In genomic region chr2:45169429-45170070, GRCm38 (mm10) we compare ENCODE assay signal across 13 mouse cellular contexts. TPM values are rescaled to one million over a fixed set of nuclear protein-coding genes. Genes with fewer than 3 reads are reported as not detected.
DNase-seq lines count a peak whose midpoint lies in the region; ATAC-seq and TF ChIP-seq lines count a peak whose summit lies in the region.
"Had no signal": no experiment of that assay in that cellular context is flagged by ENCODE, and none has a peak within 500 bp of the region (broad histone marks: within the 10 kb centered on the region; RNA-seq: fewer than 3 reads in every experiment).

No protein-coding gene starts in this region.

- DNase-seq in hindbrain, embryonic 11.5 days (ENCODE audit: low spot score), result no peak
- DNase-seq in MEL-GATA-1-ER (ENCODE audit: extremely low read depth, low read depth), result peak; percentile 62
- no peak for DNase-seq in forebrain, embryonic 11.5 days (ENCODE audit: low spot score)
- no peak for DNase-seq in midbrain, embryonic 11.5 days (ENCODE audit: low spot score, missing footprints)
- DNase-seq in urinary bladder, postnatal 25 days (ENCODE audit: low spot score), result no peak
- no peak for DNase-seq in kidney, postnatal 10 days
- DNase-seq: cerebellum, adult 9-11 months; heart, adult 2 months; kidney, adult 18-20 months; lung, embryonic 14.5 days had no signal

- no peak overlapping the region for H3K27ac ChIP-seq in hindbrain, embryonic 11.5 days (ENCODE audit: low read depth, low read length)
- no peak overlapping the region for H3K27ac ChIP-seq in hindbrain, embryonic 12.5 days
- no peak overlapping the region for H3K27ac ChIP-seq in forebrain, embryonic 11.5 days (ENCODE audit: low read depth, low read length)
- H3K27ac ChIP-seq in midbrain, embryonic 11.5 days (ENCODE audit: low read depth, low read length), result no peak overlapping the region; the same call in 1 of the 2 replicates
- no peak overlapping the region for H3K27ac ChIP-seq in intestine, postnatal 0 days (ENCODE audit: low read depth, low read length)
- H3K27ac ChIP-seq: heart, adult 2 months had no signal

- WGBS in hindbrain, embryonic 11.5 days, result 49% methylated on average over 9 of the region's 9 CpGs
- 43% methylated on average over 9 of the region's 9 CpGs for WGBS in hindbrain, embryonic 12.5 days
- WGBS in forebrain, embryonic 11.5 days, result 17% methylated on average over 9 of the region's 9 CpGs
- 27% methylated on average over 9 of the region's 9 CpGs for WGBS in midbrain, embryonic 11.5 days
- 76% methylated on average over 9 of the region's 9 CpGs for WGBS in intestine, postnatal 0 days

- no peaks in the 10 kb centered on the region for H3K36me3 ChIP-seq in hindbrain, embryonic 11.5 days (ENCODE audit: control insufficient read depth, insufficient read depth, low read length)
- no peaks in the 10 kb centered on the region for H3K36me3 ChIP-seq in hindbrain, embryonic 12.5 days
- no peaks in the 10 kb centered on the region for H3K36me3 ChIP-seq in forebrain, embryonic 11.5 days (ENCODE audit: control insufficient read depth, insufficient read depth, low read length)
- no peaks in the 10 kb centered on the region for H3K36me3 ChIP-seq in midbrain, embryonic 11.5 days (ENCODE audit: control insufficient read depth, insufficient read depth, low read length)
- no peaks in the 10 kb centered on the region for H3K36me3 ChIP-seq in intestine, postnatal 0 days (ENCODE audit: control insufficient read depth, insufficient read depth)

- no peaks in the 10 kb centered on the region for H3K9me3 ChIP-seq in hindbrain, embryonic 11.5 days (ENCODE audit: control insufficient read depth, low read length)
- H3K9me3 ChIP-seq in hindbrain, embryonic 12.5 days (replicated peaks), result no peaks in the 10 kb centered on the region
- H3K9me3 ChIP-seq in forebrain, embryonic 11.5 days (ENCODE audit: control insufficient read depth, low read length), result no peaks in the 10 kb centered on the region
- no peaks in the 10 kb centered on the region for H3K9me3 ChIP-seq in midbrain, embryonic 11.5 days (ENCODE audit: control insufficient read depth, low read length)
- no peaks in the 10 kb centered on the region for H3K9me3 ChIP-seq in intestine, postnatal 0 days (ENCODE audit: control insufficient read depth)

- no peak overlapping the region for H3K4me2 ChIP-seq in hindbrain, embryonic 11.5 days (replicated peaks; ENCODE audit: low read depth, low read length)
- no peak overlapping the region for H3K4me2 ChIP-seq in hindbrain, embryonic 12.5 days (replicated peaks)
- no peak overlapping the region for H3K4me2 ChIP-seq in forebrain, embryonic 11.5 days (ENCODE audit: low read depth, low read length, severe bottlenecking)
- H3K4me2 ChIP-seq in midbrain, embryonic 11.5 days, result no peak overlapping the region; the same call in 1 of the 2 replicates
- H3K4me2 ChIP-seq in intestine, postnatal 0 days (replicated peaks; ENCODE audit: low read depth), result no peak overlapping the region
- H3K4me2 ChIP-seq: lung, embryonic 14.5 days had no signal

- no peak for TF ChIP-seq CTCF in intestine, postnatal 0 days (IDR thresholded peaks at IDR 0.05; ENCODE audit: low read depth)

- no peaks in the 10 kb centered on the region; the same call in 1 of the 2 replicates for H3K4me1 ChIP-seq in hindbrain, embryonic 11.5 days (replicated peaks; ENCODE audit: control insufficient read depth, insufficient read depth, low read length)
- H3K4me1 ChIP-seq in hindbrain, embryonic 12.5 days, result peaks cover 15% of the 10 kb centered on the region
- peaks cover 5% of the 10 kb centered on the region; the same call in 1 of the 2 replicates for H3K4me1 ChIP-seq in forebrain, embryonic 11.5 days (replicated peaks; ENCODE audit: control insufficient read depth, insufficient read depth, low read length)
- peaks cover 18% of the 10 kb centered on the region for H3K4me1 ChIP-seq in midbrain, embryonic 11.5 days (ENCODE audit: control insufficient read depth, insufficient read depth, low read length)
- no peaks in the 10 kb centered on the region for H3K4me1 ChIP-seq in intestine, postnatal 0 days (replicated peaks; ENCODE audit: control insufficient read depth, insufficient read depth, low read length)

- H3K27me3 ChIP-seq in hindbrain, embryonic 11.5 days (ENCODE audit: control insufficient read depth, insufficient read depth, low read length), result no peaks in the 10 kb centered on the region
- no peaks in the 10 kb centered on the region for H3K27me3 ChIP-seq in hindbrain, embryonic 12.5 days
- no peaks in the 10 kb centered on the region for H3K27me3 ChIP-seq in forebrain, embryonic 11.5 days (ENCODE audit: control insufficient read depth, insufficient read depth, low read length)
- no peaks in the 10 kb centered on the region for H3K27me3 ChIP-seq in midbrain, embryonic 11.5 days (ENCODE audit: control insufficient read depth, insufficient read depth, low read length)
- H3K27me3 ChIP-seq in intestine, postnatal 0 days (replicated peaks; ENCODE audit: control insufficient read depth, insufficient read depth, low read length), result no peaks in the 10 kb centered on the region

- no peak overlapping the region for H3K9ac ChIP-seq in hindbrain, embryonic 11.5 days (ENCODE audit: low read depth, low read length)
- no peak overlapping the region for H3K9ac ChIP-seq in hindbrain, embryonic 12.5 days
- H3K9ac ChIP-seq in forebrain, embryonic 11.5 days (ENCODE audit: low read length), result no peak overlapping the region
- H3K9ac ChIP-seq in midbrain, embryonic 11.5 days (ENCODE audit: low read length), result no peak overlapping the region
- H3K9ac ChIP-seq in intestine, postnatal 0 days (ENCODE audit: low read depth, low read length), result no peak overlapping the region
- H3K9ac ChIP-seq: lung, embryonic 14.5 days had no signal

- peak; percentile 45; the same call in 1 of the 2 replicates for ATAC-seq in hindbrain, embryonic 11.5 days (ENCODE audit: low FRiP score)
- ATAC-seq in hindbrain, embryonic 12.5 days (ENCODE audit: low FRiP score), result no peak; the same call in 1 of the 2 replicates
- ATAC-seq in forebrain, embryonic 11.5 days (replicated peaks; ENCODE audit: low FRiP score), result peak; percentile 70
- ATAC-seq in midbrain, embryonic 11.5 days (ENCODE audit: low FRiP score), result peak; percentile 75
- no peak for ATAC-seq in intestine, postnatal 0 days

- no peak overlapping the region for H3K4me3 ChIP-seq in hindbrain, embryonic 11.5 days (ENCODE audit: low read depth, low read length)
- H3K4me3 ChIP-seq in hindbrain, embryonic 12.5 days, result no peak overlapping the region
- no peak overlapping the region for H3K4me3 ChIP-seq in forebrain, embryonic 11.5 days (ENCODE audit: low read depth, low read length)
- no peak overlapping the region for H3K4me3 ChIP-seq in midbrain, embryonic 11.5 days (ENCODE audit: low read depth, low read length)
- H3K4me3 ChIP-seq in intestine, postnatal 0 days (ENCODE audit: low read depth, low read length), result no peak overlapping the region
- H3K4me3 ChIP-seq: heart, adult 2 months; myocyte had no signal

RNA-seq across cellular contexts. Expression of gene Zeb2, which starts 52.4 kb away (rescaled TPM):
- 57.7 and 58.8 TPM in 2 replicates for polyA plus RNA-seq in hindbrain, embryonic 11.5 days (2014; fragmentation: Nextera tagmentation; extraction: Ambion mirVana)
- 47.3 and 60.5 TPM in 2 replicates for polyA plus RNA-seq in hindbrain, embryonic 12.5 days (2016; fragmentation: Nextera tagmentation; extraction: Ambion mirVana)
- 45.6 and 50.0 TPM in 2 replicates for polyA plus RNA-seq in forebrain, embryonic 11.5 days (2014; fragmentation: Nextera tagmentation; extraction: Ambion mirVana)
- 61.2 and 69.9 TPM in 2 replicates for polyA plus RNA-seq in midbrain, embryonic 11.5 days (2014; fragmentation: Nextera tagmentation; extraction: Ambion mirVana)
- 13.1 and 14.2 TPM in 2 replicates for polyA plus RNA-seq in intestine, postnatal 0 days (2015; fragmentation: Nextera tagmentation; extraction: Ambion mirVana)

Comparison
In these comparisons a context has a peak if more than half of its experiments do, and no peak if none do; other contexts are left out.
1. ATAC-seq: peak in hindbrain, embryonic 11.5 days (single experiment), forebrain, embryonic 11.5 days (single experiment) and midbrain, embryonic 11.5 days (single experiment); none in hindbrain, embryonic 12.5 days (single experiment) and intestine, postnatal 0 days (single experiment).